Mouse (Mus musculus) olfactory bulb, adult 2 months (tissue): ENCODE results near the gene Dab2ip.

Experiments used
- CTCF ChIP-seq: fragments of 200-500 bp; IDR thresholded peaks from 2 replicates; pipeline ENCODE4 v1.5.1; 2012; ENCODE audit warnings: low read depth, mild to moderate bottlenecking, low read length, moderate library complexity; ENCODE audit not compliant: insufficient read depth
- POLR2A ChIP-seq: fragments of 200-500 bp; IDR thresholded peaks from 2 replicates; pipeline ENCODE4 v1.6.1; 2012; ENCODE audit warnings: mild to moderate bottlenecking, low read depth, low read length, moderate library complexity; ENCODE audit not compliant: insufficient read depth

- TF ChIP-seq CTCF (no peak), POLR2A (no peak)
These were observed 139.7 kb downstream of the Dab2ip start for GRCm38 (mm10) chr2:35697768-35698167.
